Mouse (Mus musculus) hindbrain, embryonic 16.5 days (tissue): ENCODE results near the gene Hps1. TPM values are rescaled to one million over a fixed set of nuclear protein-coding genes. Genes with fewer than 3 reads are reported as not detected.
"Not testable (repeated sequence)": the region's sequence is repeated elsewhere in the genome, so short reads cannot be mapped to it uniquely, and the experiment has no call there.

Experiments
- ATAC-seq: fragments of 200-750 bp; cut with Nextera tagmentation; 2 replicates; pipeline ENCODE4 v1.8.0; 2017; ENCODE audit warnings: moderate TSS enrichment, moderate library complexity
- H3K27ac ChIP-seq: fragments of 300-500 bp; sonication (generic); 2 replicates; pipeline ENCODE4 v1.5.1; 2014; ENCODE audit warnings: low read depth, mild to moderate bottlenecking, control low read depth, low read length, moderate library complexity
- H3K27me3 ChIP-seq: fragments of 300-500 bp; sonication (generic); replicated peaks from 2 replicates; pipeline ENCODE4 v1.6.1; 2014; ENCODE audit warnings: low read length; ENCODE audit not compliant: control insufficient read depth, insufficient read depth
- H3K36me3 ChIP-seq: fragments of 300-500 bp; sonication (generic); 2 replicates; pipeline ENCODE4 v1.6.1; 2014; ENCODE audit warnings: mild to moderate bottlenecking, low read length, moderate library complexity, mixed read lengths; ENCODE audit not compliant: control insufficient read depth, insufficient read depth
- H3K4me1 ChIP-seq: fragments of 300-500 bp; sonication (generic); 2 replicates; pipeline ENCODE4 v1.6.1; 2014; ENCODE audit warnings: low read depth, low read length; ENCODE audit not compliant: control insufficient read depth, insufficient read depth
- H3K4me2 ChIP-seq: fragments of 300-500 bp; sonication (generic); 2 replicates; pipeline ENCODE4 v1.6.1; 2014; ENCODE audit warnings: mild to moderate bottlenecking, low read length, control low read depth, moderate library complexity
- H3K4me3 ChIP-seq: fragments of 300-500 bp; sonication (generic); 2 replicates; pipeline ENCODE4 v1.5.1; 2014; ENCODE audit warnings: mild to moderate bottlenecking, low read length, control low read depth, moderate library complexity
- H3K9ac ChIP-seq: fragments of 300-500 bp; sonication (generic); 2 replicates; pipeline ENCODE4 v1.6.1; 2014; ENCODE audit warnings: low read depth, mild to moderate bottlenecking, control low read depth, low read length, moderate library complexity
- H3K9me3 ChIP-seq: fragments of 300-500 bp; sonication (generic); 2 replicates; pipeline ENCODE4 v1.6.1; 2014; ENCODE audit warnings: mild to moderate bottlenecking, low read length, moderate library complexity; ENCODE audit not compliant: control insufficient read depth
- WGBS: fragments of 180-500 bp; shearing (Covaris S2); extraction: QIAGEN DNeasy Blood & Tissue Kit; methylation state at CpG from one replicate; pipeline ENCODE4 v1.1.7; 2014; 5-methylcytosine and 5-hydroxymethylcytosine counted together
- polyA plus RNA-seq: library from polyadenylated mRNA; unstranded; fragments of >200 nt; fragmentation: Nextera tagmentation; extraction: Ambion mirVana; gene quantifications from 2 replicates; pipeline ENCODE4 v1.2.1, GENCODE M21; 2015

Hps1 gene
- polyA plus RNA-seq, 1 experiment from 2014 or later, result 9.3 TPM

GRCm38 (mm10) chr19:42795801-42796200 is 16.0 kb upstream of the Hps1 start:
- no peak for ATAC-seq
- H3K36me3 ChIP-seq, result no peaks in the 10 kb centered on the region
- H3K4me2 ChIP-seq, result peak overlapping the region; percentile 96
- no peak overlapping the region for H3K9ac ChIP-seq
- peaks cover 8% of the 10 kb centered on the region for H3K4me1 ChIP-seq
- 26% methylated on average over 9 of the region's 9 CpGs for WGBS
- no peak overlapping the region for H3K27ac ChIP-seq
- H3K27me3 ChIP-seq, result no peaks in the 10 kb centered on the region
- H3K4me3 ChIP-seq, result peak overlapping the region; percentile 48
- no peaks in the 10 kb centered on the region for H3K9me3 ChIP-seq

GRCm38 (mm10) chr19:42794914-42795613 is 15.3 kb upstream of the Hps1 start:
- Histone ChIP-seq H3K4me1 (peaks cover 8% of the 10 kb centered on the region), H3K36me3 (no peaks in the 10 kb centered on the region), H3K9ac (peak overlapping the region; percentile 62), H3K4me3 (peak overlapping the region; percentile 48), H3K9me3 (no peaks in the 10 kb centered on the region), H3K27me3 (no peaks in the 10 kb centered on the region), H3K4me2 (peak overlapping the region; percentile 96), H3K27ac (no peak overlapping the region)
- peak; percentile 94 for ATAC-seq
- 2% methylated on average over 31 of the region's 31 CpGs for WGBS

GRCm38 (mm10) chr19:42788311-42788710 is 8.5 kb upstream of the Hps1 start:
- Histone ChIP-seq H3K4me2 (no peak overlapping the region), H3K4me1 (peaks cover 7% of the 10 kb centered on the region), H3K9me3 (no peaks in the 10 kb centered on the region), H3K4me3 (no peak overlapping the region), H3K27me3 (no peaks in the 10 kb centered on the region), H3K9ac (no peak overlapping the region), H3K27ac (no peak overlapping the region), H3K36me3 (no peaks in the 10 kb centered on the region)
- no peak for ATAC-seq
- WGBS, result 45% methylated on average over 5 of the region's 5 CpGs

GRCm38 (mm10) chr19:42785562-42786220 is 5.9 kb upstream of the Hps1 start:
- Histone ChIP-seq H3K9ac (no peak overlapping the region), H3K4me2 (peak overlapping the region; percentile 22; the same call in 1 of the 2 replicates), H3K9me3 (no peaks in the 10 kb centered on the region), H3K36me3 (no peaks in the 10 kb centered on the region), H3K27ac (peak overlapping the region; percentile 24; the same call in 1 of the 2 replicates), H3K27me3 (no peaks in the 10 kb centered on the region), H3K4me3 (no peak overlapping the region), H3K4me1 (peaks cover 7% of the 10 kb centered on the region)
- no peak for ATAC-seq
- WGBS, result 33% methylated on average over 8 of the region's 8 CpGs

- no peaks in the 10 kb centered on the region for H3K9me3 ChIP-seq
- no peak overlapping the region for H3K4me3 ChIP-seq
- H3K4me2 ChIP-seq, result no peak overlapping the region
- H3K36me3 ChIP-seq, result no peaks in the 10 kb centered on the region
- 30% methylated on average over 2 of the region's 2 CpGs for WGBS
- peaks cover 8% of the 10 kb centered on the region for H3K4me1 ChIP-seq
- ATAC-seq, result no peak
- no peaks in the 10 kb centered on the region for H3K27me3 ChIP-seq
- no peak overlapping the region for H3K9ac ChIP-seq
- H3K27ac ChIP-seq, result no peak overlapping the region
Observed at GRCm38 (mm10) chr19:42785129-42785528, 5.4 kb upstream of the Hps1 start.

- H3K27ac ChIP-seq, result peak overlapping the region; percentile 90
- H3K4me1 ChIP-seq, H3K36me3 ChIP-seq, H3K9me3 ChIP-seq, ATAC-seq, H3K27me3 ChIP-seq: not testable (repeated sequence)
- WGBS, result 56% methylated on average over 7 of the region's 7 CpGs
- H3K4me3 ChIP-seq, result peak overlapping the region; percentile 78
- peak overlapping the region; percentile 80 for H3K9ac ChIP-seq
- peak overlapping the region; percentile 90 for H3K4me2 ChIP-seq
Observed at GRCm38 (mm10) chr19:42780156-42780538, 369 bp upstream of the Hps1 start.

GRCm38 (mm10) chr19:42777801-42778200 is 2.0 kb downstream of the Hps1 start:
- no peaks in the 10 kb centered on the region for H3K27me3 ChIP-seq
- no peak overlapping the region for H3K4me3 ChIP-seq
- H3K36me3 ChIP-seq, result no peaks in the 10 kb centered on the region
- 74% methylated on average over 5 of the region's 5 CpGs for whole genome bisulfite sequencing
- no peak overlapping the region for H3K9ac ChIP-seq
- no peak for ATAC-seq
- H3K27ac ChIP-seq, result no peak overlapping the region
- H3K4me2 ChIP-seq, result no peak overlapping the region
- peaks cover 3% of the 10 kb centered on the region; the same call in 1 of the 2 replicates for H3K4me1 ChIP-seq
- H3K9me3 ChIP-seq, result no peaks in the 10 kb centered on the region

- Histone ChIP-seq H3K4me2 (no peak overlapping the region), H3K9ac (no peak overlapping the region), H3K27ac (no peak overlapping the region), H3K9me3 (no peaks in the 10 kb centered on the region), H3K4me1 (peaks cover 3% of the 10 kb centered on the region; the same call in 1 of the 2 replicates), H3K4me3 (no peak overlapping the region), H3K27me3 (no peaks in the 10 kb centered on the region), H3K36me3 (no peaks in the 10 kb centered on the region)
- ATAC-seq, result no peak
- WGBS, result 92% methylated on average over 1 of the region's 1 CpGs
Observed at GRCm38 (mm10) chr19:42776813-42777212, 3.0 kb downstream of the Hps1 start.

- Histone ChIP-seq H3K4me1 (no peaks in the 10 kb centered on the region), H3K9me3 (no peaks in the 10 kb centered on the region), H3K4me2 (no peak overlapping the region), H3K36me3 (no peaks in the 10 kb centered on the region), H3K27ac (no peak overlapping the region), H3K27me3 (no peaks in the 10 kb centered on the region), H3K4me3 (no peak overlapping the region), H3K9ac (no peak overlapping the region)
- no peak for ATAC-seq
- WGBS, result 80% methylated on average over 23 of the region's 23 CpGs
Observed at GRCm38 (mm10) chr19:42770141-42770872, 9.5 kb downstream of the Hps1 start.
